In the genomic region with DNA sequence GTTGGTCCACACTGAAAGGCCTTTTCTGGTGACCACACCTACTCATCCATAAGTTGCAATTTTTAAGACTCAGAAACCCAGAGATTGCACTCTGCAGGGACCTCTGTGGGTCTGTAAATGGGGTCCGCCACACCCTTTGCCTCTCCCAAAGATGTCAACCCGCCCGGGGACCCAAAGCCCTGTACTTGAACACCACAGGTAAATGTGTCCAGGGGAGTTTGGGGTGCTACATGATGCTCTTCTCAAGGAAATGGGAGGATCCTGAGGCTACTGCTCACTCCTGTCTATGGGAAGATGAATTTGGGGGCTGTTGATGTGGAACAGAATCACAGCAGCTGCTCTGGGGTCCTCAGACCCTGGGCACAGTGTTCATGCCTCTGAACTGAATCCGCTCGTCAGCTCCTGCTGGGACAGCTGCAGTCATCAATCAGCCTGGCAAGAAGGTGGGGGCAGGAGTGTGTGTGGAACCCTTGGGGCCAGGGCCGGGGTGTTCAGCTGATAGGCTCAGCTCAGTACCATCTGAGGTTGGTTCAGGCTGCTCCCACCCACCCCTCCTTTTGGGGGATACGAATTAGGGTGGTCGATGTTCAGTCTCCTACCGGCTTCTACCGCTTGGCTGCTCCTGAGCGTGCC, we compare ENCODE assay signal across 8 mouse cellular contexts. TPM values are rescaled to one million over a fixed set of nuclear protein-coding genes. Genes with fewer than 3 reads are reported as not detected.
A peak's percentile ranks its signal among the peaks of the same experiment; 100 is the strongest.
DNase-seq lines count a peak whose midpoint lies in the region; ATAC-seq and TF ChIP-seq lines count a peak whose summit lies in the region.

No protein-coding gene starts in this region.

- ATAC-seq in neural tube, embryonic 11.5 days (ENCODE audit: insufficient read depth, low FRiP score, low TSS enrichment), result peak; percentile 89
- peak; percentile 51; the same call in 1 of the 2 replicates for ATAC-seq in forebrain, embryonic 15.5 days (replicated peaks)
- peak; percentile 19; the same call in 1 of the 2 replicates for ATAC-seq in liver, embryonic 14.5 days (ENCODE audit: insufficient read depth)
- ATAC-seq in stomach, postnatal 0 days (ENCODE audit: low FRiP score, low TSS enrichment), result no peak
- ATAC-seq in monocyte, adult 5-6 weeks (replicated peaks; ENCODE audit: insufficient number of reproducible peaks, low FRiP score, low TSS enrichment, poor library complexity, severe bottlenecking), result no peak

- DNase-seq in neural tube, embryonic 11.5 days (ENCODE audit: low spot score), result no peak
- no peak for DNase-seq in neural tube, embryonic 10.5 days (ENCODE audit: extremely low spot score, low spot score)
- DNase-seq in liver, embryonic 14.5 days (ENCODE audit: low read depth in 3 of 3, low spot score in 3 of 3), result no peak
- DNase-seq in stomach, postnatal 0 days (ENCODE audit: low spot score), result peak; percentile 13
- DNase-seq in left cerebral cortex, adult 9 months (ENCODE audit: low spot score in 2 of 2), result no peak
- DNase-seq in adrenal gland, adult 2 months, result no peak

- H3K27ac ChIP-seq in neural tube, embryonic 11.5 days (ENCODE audit: low read depth, low read length), result peak overlapping the region; percentile 79
- peak overlapping the region; percentile 15; the same call in 1 of the 2 replicates for H3K27ac ChIP-seq in forebrain, embryonic 15.5 days (replicated peaks)
- no peak overlapping the region for H3K27ac ChIP-seq in liver, embryonic 14.5 days
- 0 out of 2 replicates have a peak overlapping the region, but pooled peaks have one; percentile 30 for H3K27ac ChIP-seq in stomach, postnatal 0 days (replicated peaks)

- H3K4me1 ChIP-seq in neural tube, embryonic 11.5 days (ENCODE audit: control insufficient read depth, insufficient read depth, low read length), result peaks cover 54% of the 10 kb centered on the region
- peaks cover 66% of the 10 kb centered on the region for H3K4me1 ChIP-seq in forebrain, embryonic 15.5 days
- peaks cover 16 to 23% of the 10 kb centered on the region in 2 experiments for H3K4me1 ChIP-seq in liver, embryonic 14.5 days (replicated peaks; ENCODE audit: control insufficient read depth in 2 of 2, insufficient read depth in 2 of 2, low read length in 1 of 2)
- peaks cover 2% of the 10 kb centered on the region; the same call in 1 of the 2 replicates for H3K4me1 ChIP-seq in stomach, postnatal 0 days (replicated peaks; ENCODE audit: control insufficient read depth, insufficient read depth)

- no peak for TF ChIP-seq EP300 in liver, embryonic 14.5 days (IDR thresholded peaks at IDR 0.05; ENCODE audit: low read depth)
- TF ChIP-seq EP300 in stomach, postnatal 0 days (optimal IDR thresholded peaks at IDR 0.05), result no peak

- peak overlapping the region; percentile 39 for H3K9ac ChIP-seq in neural tube, embryonic 11.5 days (ENCODE audit: low read length)
- peak overlapping the region; percentile 37 for H3K9ac ChIP-seq in forebrain, embryonic 15.5 days (replicated peaks)
- no peak overlapping the region for H3K9ac ChIP-seq in liver, embryonic 14.5 days (replicated peaks)
- H3K9ac ChIP-seq in stomach, postnatal 0 days (ENCODE audit: low read length), result peak overlapping the region; percentile 50

- peak overlapping the region; percentile 64 for H3K4me2 ChIP-seq in neural tube, embryonic 11.5 days (ENCODE audit: low read depth)
- H3K4me2 ChIP-seq in forebrain, embryonic 15.5 days (replicated peaks), result peak overlapping the region; percentile 63
- peak overlapping the region; percentile 45 for H3K4me2 ChIP-seq in liver, embryonic 14.5 days (ENCODE audit: low read depth)
- H3K4me2 ChIP-seq in stomach, postnatal 0 days (replicated peaks; ENCODE audit: low read depth), result peak overlapping the region; percentile 56

- H3K36me3 ChIP-seq in neural tube, embryonic 11.5 days (ENCODE audit: control insufficient read depth, insufficient read depth, low read length), result peaks cover 4% of the 10 kb centered on the region; the same call in 1 of the 2 replicates
- no peaks in the 10 kb centered on the region for H3K36me3 ChIP-seq in forebrain, embryonic 15.5 days
- no peaks in the 10 kb centered on the region for H3K36me3 ChIP-seq in liver, embryonic 14.5 days (replicated peaks; ENCODE audit: control insufficient read depth, insufficient read depth, low read depth)
- peaks cover 4% of the 10 kb centered on the region; the same call in 1 of the 2 replicates for H3K36me3 ChIP-seq in stomach, postnatal 0 days (ENCODE audit: control insufficient read depth, insufficient read depth, low read length)

- TF ChIP-seq CTCF in liver, embryonic 14.5 days (IDR thresholded peaks at IDR 0.05; ENCODE audit: low read depth), result no peak
- TF ChIP-seq CTCF in stomach, postnatal 0 days (IDR thresholded peaks at IDR 0.05; ENCODE audit: low read depth), result no peak

- 16% methylated on average over 10 of the region's 11 CpGs for WGBS in neural tube, embryonic 11.5 days
- WGBS in forebrain, embryonic 15.5 days, result 21% methylated on average over 11 of the region's 11 CpGs
- WGBS in liver, embryonic 14.5 days (ENCODE audit: insufficient replicate concordance), result 16% methylated on average over 11 of the region's 11 CpGs
- 24% methylated on average over 11 of the region's 11 CpGs for WGBS in stomach, postnatal 0 days

- H3K27me3 ChIP-seq in neural tube, embryonic 11.5 days (ENCODE audit: control insufficient read depth, insufficient read depth, low read length), result 0 out of 2 replicates have a peak, but pooled peaks cover 2% of the 10 kb centered on the region
- H3K27me3 ChIP-seq in forebrain, embryonic 15.5 days, result peaks cover 7% of the 10 kb centered on the region; the same call in 1 of the 2 replicates
- H3K27me3 ChIP-seq in liver, embryonic 14.5 days (ENCODE audit: control insufficient read depth, insufficient read depth, low read length), result peaks cover 49% of the 10 kb centered on the region
- H3K27me3 ChIP-seq in stomach, postnatal 0 days (ENCODE audit: control insufficient read depth, insufficient read depth, low read length), result no peaks in the 10 kb centered on the region

- H3K9me3 ChIP-seq in neural tube, embryonic 11.5 days (ENCODE audit: control insufficient read depth, low read length), result no peaks in the 10 kb centered on the region
- H3K9me3 ChIP-seq in forebrain, embryonic 15.5 days, result no peaks in the 10 kb centered on the region
- no peaks in the 10 kb centered on the region for H3K9me3 ChIP-seq in liver, embryonic 14.5 days (ENCODE audit: control insufficient read depth, low read length)
- no peaks in the 10 kb centered on the region for H3K9me3 ChIP-seq in stomach, postnatal 0 days (ENCODE audit: control insufficient read depth, low read length)

- H3K4me3 ChIP-seq in neural tube, embryonic 11.5 days (ENCODE audit: low read depth, low read length), result peak overlapping the region; percentile 42
- peak overlapping the region; percentile 40 for H3K4me3 ChIP-seq in forebrain, embryonic 15.5 days
- H3K4me3 ChIP-seq in liver, embryonic 14.5 days (ENCODE audit: insufficient read depth in 1 of 2, low read depth in 2 of 2, low read length in 2 of 2), result no peak overlapping the region
- H3K4me3 ChIP-seq in stomach, postnatal 0 days (ENCODE audit: low read depth, low read length), result peak overlapping the region; percentile 36

RNA-seq across cellular contexts. Expression of a gene that starts 0.5 kb away (rescaled TPM):
- polyA plus RNA-seq in neural tube, embryonic 11.5 days (2014; fragmentation: Nextera tagmentation; extraction: Ambion mirVana), result 218 and 229 TPM in 2 replicates
- 35.1 and 54.8 TPM in 2 replicates for polyA plus RNA-seq in forebrain, embryonic 15.5 days (2015; fragmentation: Nextera tagmentation; extraction: Ambion mirVana)
- 0.49 and 0.60 TPM in 2 replicates for polyA plus RNA-seq in liver, embryonic 14.5 days (2012; rRNA removed)
- 0.49 and 0.63 TPM in 2 replicates for polyA plus RNA-seq in liver, embryonic 14.5 days (2014; fragmentation: Nextera tagmentation; extraction: Ambion mirVana)
- 89.9 and 99.8 TPM in 2 replicates for polyA plus RNA-seq in stomach, postnatal 0 days (2015; fragmentation: Nextera tagmentation; extraction: Ambion mirVana)
- total RNA-seq in adrenal gland, adult 2 months (2021), result 10 to 100 TPM; 26.2 to 37.5 TPM
- 50.8 and 65.2 TPM in 2 replicates for polyA plus RNA-seq in adrenal gland, adult 2 months (2012; rRNA removed)
- total RNA-seq in monocyte, adult 5-6 weeks (2017), result 164 to 258 TPM (median 248 TPM) in 3 replicates

RNA-seq across cellular contexts. Expression of a gene that starts 25.9 kb away (rescaled TPM):
- 18.5 and 18.9 TPM in 2 replicates for polyA plus RNA-seq in neural tube, embryonic 11.5 days (2014; fragmentation: Nextera tagmentation; extraction: Ambion mirVana)
- polyA plus RNA-seq in forebrain, embryonic 15.5 days (2015; fragmentation: Nextera tagmentation; extraction: Ambion mirVana), result 28.8 and 31.3 TPM in 2 replicates
- 2.2 and 2.4 TPM in 2 replicates for polyA plus RNA-seq in liver, embryonic 14.5 days (2012; rRNA removed)
- polyA plus RNA-seq in liver, embryonic 14.5 days (2014; fragmentation: Nextera tagmentation; extraction: Ambion mirVana), result 0.90 and 1.2 TPM in 2 replicates
- 15.6 and 17.2 TPM in 2 replicates for polyA plus RNA-seq in stomach, postnatal 0 days (2015; fragmentation: Nextera tagmentation; extraction: Ambion mirVana)
- total RNA-seq in adrenal gland, adult 2 months (2021), result 10 to 100 TPM; 13.8 to 19.2 TPM
- polyA plus RNA-seq in adrenal gland, adult 2 months (2012; rRNA removed), result 53.3 and 62.5 TPM in 2 replicates
- total RNA-seq in monocyte, adult 5-6 weeks (2017), result 0.43 to 0.49 TPM (median 0.48 TPM) in 3 replicates

RNA-seq across cellular contexts. Expression of a gene that starts 47.8 kb away (rescaled TPM):
- 22.5 and 23.9 TPM in 2 replicates for polyA plus RNA-seq in neural tube, embryonic 11.5 days (2014; fragmentation: Nextera tagmentation; extraction: Ambion mirVana)
- polyA plus RNA-seq in forebrain, embryonic 15.5 days (2015; fragmentation: Nextera tagmentation; extraction: Ambion mirVana), result 1.4 and 1.7 TPM in 2 replicates
- 1.1 TPM in 2 replicates for polyA plus RNA-seq in liver, embryonic 14.5 days (2012; rRNA removed)
- polyA plus RNA-seq in liver, embryonic 14.5 days (2014; fragmentation: Nextera tagmentation; extraction: Ambion mirVana), result 0.42 and 0.99 TPM in 2 replicates
- 2.5 and 2.8 TPM in 2 replicates for polyA plus RNA-seq in stomach, postnatal 0 days (2015; fragmentation: Nextera tagmentation; extraction: Ambion mirVana)
- under 1 TPM; 0.14 to 0.35 TPM for total RNA-seq in adrenal gland, adult 2 months (2021)
- 1.2 and 2.2 TPM in 2 replicates for polyA plus RNA-seq in adrenal gland, adult 2 months (2012; rRNA removed)
- not detected in 3 replicates for total RNA-seq in monocyte, adult 5-6 weeks (2017)

RNA-seq across cellular contexts. Expression of a gene that starts 57.4 kb away (rescaled TPM):
- polyA plus RNA-seq in neural tube, embryonic 11.5 days (2014; fragmentation: Nextera tagmentation; extraction: Ambion mirVana), result 0.92 and 1.6 TPM in 2 replicates
- 0.52 and 0.88 TPM in 2 replicates for polyA plus RNA-seq in forebrain, embryonic 15.5 days (2015; fragmentation: Nextera tagmentation; extraction: Ambion mirVana)
- polyA plus RNA-seq in liver, embryonic 14.5 days (2012; rRNA removed), result 0.04 and 0.09 TPM in 2 replicates
- polyA plus RNA-seq in liver, embryonic 14.5 days (2014; fragmentation: Nextera tagmentation; extraction: Ambion mirVana), result 0.08 and 0.10 TPM in 2 replicates
- 0.08 and 0.19 TPM in 2 replicates for polyA plus RNA-seq in stomach, postnatal 0 days (2015; fragmentation: Nextera tagmentation; extraction: Ambion mirVana)
- 1 to 10 TPM; 2.7 to 3.0 TPM for total RNA-seq in adrenal gland, adult 2 months (2021)
- 1.3 and 1.5 TPM in 2 replicates for polyA plus RNA-seq in adrenal gland, adult 2 months (2012; rRNA removed)
- not detected in 3 replicates for total RNA-seq in monocyte, adult 5-6 weeks (2017)

RNA-seq across cellular contexts. Expression of a gene that starts 57.5 kb away (rescaled TPM):
- not detected in 2 replicates for polyA plus RNA-seq in neural tube, embryonic 11.5 days (2014; fragmentation: Nextera tagmentation; extraction: Ambion mirVana)
- polyA plus RNA-seq in forebrain, embryonic 15.5 days (2015; fragmentation: Nextera tagmentation; extraction: Ambion mirVana), result 0.10 TPM in 1 of 2 replicates, not detected in the other
- not detected in 2 replicates for polyA plus RNA-seq in liver, embryonic 14.5 days (2012; rRNA removed)
- not detected in 2 replicates for polyA plus RNA-seq in liver, embryonic 14.5 days (2014; fragmentation: Nextera tagmentation; extraction: Ambion mirVana)
- polyA plus RNA-seq in stomach, postnatal 0 days (2015; fragmentation: Nextera tagmentation; extraction: Ambion mirVana), result not detected in 2 replicates
- total RNA-seq in adrenal gland, adult 2 months (2021), result not detected
- 0.03 and 0.11 TPM in 2 replicates for polyA plus RNA-seq in adrenal gland, adult 2 months (2012; rRNA removed)
- 0.32 TPM in 1 of 3 replicates, not detected in the others for total RNA-seq in monocyte, adult 5-6 weeks (2017)

Comparison
In these comparisons a context has a peak if more than half of its experiments do, and no peak if none do; other contexts are left out.
1. ATAC-seq: peak in neural tube, embryonic 11.5 days (single experiment), forebrain, embryonic 15.5 days (single experiment) and liver, embryonic 14.5 days (single experiment); none in stomach, postnatal 0 days (single experiment) and monocyte, adult 5-6 weeks (single experiment).
2. H3K4me3 ChIP-seq: peak in neural tube, embryonic 11.5 days (single experiment), forebrain, embryonic 15.5 days (single experiment) and stomach, postnatal 0 days (single experiment); none in liver, embryonic 14.5 days (0 of 2).
3. RNA of a gene that starts 0.5 kb away (polyA plus RNA-seq): 218 to 229 TPM in neural tube, embryonic 11.5 days, 89.9 to 99.8 TPM in stomach, postnatal 0 days, 35.1 to 54.8 TPM in forebrain, embryonic 15.5 days and 50.8 to 65.2 TPM in adrenal gland, adult 2 months; 0.49 to 0.63 TPM in liver, embryonic 14.5 days; every median in the first group is over 10 times any median in the second.
4. Peak in every context shown above with its lines, with median percentiles within 50 percentile points of each other: H3K4me2 ChIP-seq.